Mouse (Mus musculus): ENCODE measurements around the gene Agfg1. TPM values are rescaled to one million over a fixed set of nuclear protein-coding genes. Genes with fewer than 3 reads are reported as not detected.

Agfg1 gene
- polyA plus RNA-seq, 1 experiment from 2014 or later = 29.3 TPM

Small RNA genes within 50 kb of the gene (microRNA-seq; reads per million reads assigned to microRNA genes)
- gene Gm22396 = not detected

Other genes with a start within 250 kb of the Agfg1 start
- gene Mff, start 114.6 kb upstream of the Agfg1 start, polyA plus RNA-seq (2015; fragmentation: Nextera tagmentation; extraction: Ambion mirVana) = 187 and 214 TPM in 2 replicates
- gene Tm4sf20, start 71.0 kb upstream of the Agfg1 start, polyA plus RNA-seq (2015; fragmentation: Nextera tagmentation; extraction: Ambion mirVana) = not detected in 2 replicates
- gene Gm47791, start 68.2 kb upstream of the Agfg1 start, polyA plus RNA-seq (2015; fragmentation: Nextera tagmentation; extraction: Ambion mirVana) = not detected in 2 replicates
- 0.19 TPM in 2 replicates for gene A030005L19Rik, start 73.8 kb downstream of the Agfg1 start, polyA plus RNA-seq (2015; fragmentation: Nextera tagmentation; extraction: Ambion mirVana)
- not detected in 2 replicates for gene A030014E15Rik, start 85.4 kb downstream of the Agfg1 start, polyA plus RNA-seq (2015; fragmentation: Nextera tagmentation; extraction: Ambion mirVana)
- not detected in 2 replicates for gene Gm6217, start 91.9 kb downstream of the Agfg1 start, polyA plus RNA-seq (2015; fragmentation: Nextera tagmentation; extraction: Ambion mirVana)
- not detected in 2 replicates for gene A030003K21Rik, start 103.9 kb downstream of the Agfg1 start, polyA plus RNA-seq (2015; fragmentation: Nextera tagmentation; extraction: Ambion mirVana)
- gene Gm7544, start 116.5 kb downstream of the Agfg1 start, polyA plus RNA-seq (2015; fragmentation: Nextera tagmentation; extraction: Ambion mirVana) = not detected in 2 replicates
- gene Gm47955, start 120.8 kb downstream of the Agfg1 start, polyA plus RNA-seq (2015; fragmentation: Nextera tagmentation; extraction: Ambion mirVana) = not detected in 2 replicates
- not detected in 2 replicates for gene Gm47959, start 161.1 kb downstream of the Agfg1 start, polyA plus RNA-seq (2015; fragmentation: Nextera tagmentation; extraction: Ambion mirVana)
- 1.6 and 2.0 TPM in 2 replicates for gene Slc19a3, start 199.0 kb downstream of the Agfg1 start, polyA plus RNA-seq (2015; fragmentation: Nextera tagmentation; extraction: Ambion mirVana)
- gene Krtap28-10, start 203.0 kb downstream of the Agfg1 start, polyA plus RNA-seq (2015; fragmentation: Nextera tagmentation; extraction: Ambion mirVana) = not detected in 2 replicates
- not detected in 2 replicates for gene Gm47969, start 205.4 kb downstream of the Agfg1 start, polyA plus RNA-seq (2015; fragmentation: Nextera tagmentation; extraction: Ambion mirVana)
- gene A030005K14Rik, start 219.9 kb downstream of the Agfg1 start, polyA plus RNA-seq (2015; fragmentation: Nextera tagmentation; extraction: Ambion mirVana) = not detected in 2 replicates
- not detected in 2 replicates for gene Krtap28-13, start 221.4 kb downstream of the Agfg1 start, polyA plus RNA-seq (2015; fragmentation: Nextera tagmentation; extraction: Ambion mirVana)

Measured in heart, embryonic 13.5 days (tissue).